Mouse (Mus musculus): ENCODE measurements at regions not wholly inside any gene's neighbourhood (a gene's known extent, or its start where the extent isn't known, plus 50 kb on each side); places are given as distances from the start of the nearest gene placed in this dataset.

GRCm38 (mm10) chr9:46871211-46871994 is 127.1 kb upstream of the Gm4791 start:
- Histone ChIP-seq H3K27me3 (ENCODE audit: control insufficient read depth in 1 of 2, insufficient read depth in 2 of 2, low read length in 2 of 2) (no peaks in the 10 kb centered on the region), H3K27ac (ENCODE audit: control insufficient read depth, low read depth, low read length) (no peak overlapping the region), H3K9ac (ENCODE audit: control insufficient read depth, low read depth, low read length, poor library complexity, severe bottlenecking) (no peak overlapping the region), H3K36me3 (ENCODE audit: control insufficient read depth in 1 of 2, insufficient read depth in 2 of 2, low read length in 2 of 2) (no peaks in the 10 kb centered on the region), H3K9me3 (replicated peaks; ENCODE audit: insufficient read depth, low read length) (no peaks in the 10 kb centered on the region), H3K4me1 (ENCODE audit: control insufficient read depth in 1 of 2, insufficient read depth in 2 of 2, low read length in 2 of 2) (no peaks in the 10 kb centered on the region), H3K79me2 (ENCODE audit: control insufficient read depth, insufficient read depth, low read length, poor library complexity) (no peaks in the 10 kb centered on the region), H3K4me3 (ENCODE audit: control insufficient read depth in 1 of 2, insufficient read depth in 1 of 2, low read depth in 2 of 2, low read length in 2 of 2) (no peak overlapping the region)
- no peak for DNase-seq (ENCODE audit: low read depth, low spot score)
- TF ChIP-seq RCOR1 (IDR thresholded peaks at IDR 0.05; ENCODE audit: low read depth, low read length) (no peak), TCF12 (IDR thresholded peaks at IDR 0.05; ENCODE audit: low read depth, low read length) (no peak), ETS1 (IDR thresholded peaks at IDR 0.05; ENCODE audit: low read depth, low read length) (no peak), ZMIZ1 (IDR thresholded peaks at IDR 0.05; ENCODE audit: low read depth, low read length) (no peak), USF1 (IDR thresholded peaks at IDR 0.05; ENCODE audit: low read depth, low read length) (no peak), MAZ (IDR thresholded peaks at IDR 0.05; ENCODE audit: low read depth, low read length) (no peak), USF2 (IDR thresholded peaks at IDR 0.05; ENCODE audit: borderline replicate concordance in 1 of 2, insufficient read depth in 1 of 2, low read depth in 1 of 2, low read length in 2 of 2) (no peak), ZKSCAN1 (IDR thresholded peaks at IDR 0.05; ENCODE audit: low read depth, low read length) (no peak), POLR2A (IDR thresholded peaks at IDR 0.05; ENCODE audit: control insufficient read depth in 1 of 2, insufficient read depth in 1 of 2, low read depth in 1 of 2, low read length in 2 of 2, poor library complexity in 1 of 2) (no peak), MYB (IDR thresholded peaks at IDR 0.05; ENCODE audit: low read depth, low read length) (no peak), ZC3H11A (IDR thresholded peaks at IDR 0.05; ENCODE audit: low read depth, low read length) (no peak), TBP (IDR thresholded peaks at IDR 0.05; ENCODE audit: low read depth, low read length) (no peak), ZNF384 (IDR thresholded peaks at IDR 0.05; ENCODE audit: low read depth, low read length) (no peak)

- H3K4me3 ChIP-seq (ENCODE audit: control insufficient read depth in 1 of 2, insufficient read depth in 1 of 2, low read depth in 2 of 2, low read length in 2 of 2), result no peak overlapping the region
- H3K36me3 ChIP-seq (ENCODE audit: control insufficient read depth in 1 of 2, insufficient read depth in 2 of 2, low read length in 2 of 2), result no peaks in the 10 kb centered on the region
- H3K27me3 ChIP-seq (ENCODE audit: control insufficient read depth in 1 of 2, insufficient read depth in 2 of 2, low read length in 2 of 2), result no peaks in the 10 kb centered on the region
- no peak overlapping the region for H3K9ac ChIP-seq (ENCODE audit: control insufficient read depth, low read depth, low read length, poor library complexity, severe bottlenecking)
- no peak for DNase-seq (ENCODE audit: low read depth, low spot score)
- H3K79me2 ChIP-seq (ENCODE audit: control insufficient read depth, insufficient read depth, low read length, poor library complexity), result no peaks in the 10 kb centered on the region
- H3K9me3 ChIP-seq (replicated peaks; ENCODE audit: insufficient read depth, low read length), result no peaks in the 10 kb centered on the region
- no peaks in the 10 kb centered on the region for H3K4me1 ChIP-seq (ENCODE audit: control insufficient read depth in 1 of 2, insufficient read depth in 2 of 2, low read length in 2 of 2)
- TF ChIP-seq USF1 (IDR thresholded peaks at IDR 0.05; ENCODE audit: low read depth, low read length) (no peak), MAX (IDR thresholded peaks at IDR 0.05; ENCODE audit: low read length) (no peak), TAL1 (IDR thresholded peaks at IDR 0.05; ENCODE audit: low read length) (no peak), CTCF (IDR thresholded peaks at IDR 0.05 in 2 of 3, conservative IDR thresholded peaks at IDR 0.05 in 1 of 3; ENCODE audit: control insufficient read depth in 1 of 3, insufficient read depth in 1 of 3, low read depth in 2 of 3, low read length in 3 of 3, poor library complexity in 1 of 3, severe bottlenecking in 1 of 3) (no peak), GABPA (IDR thresholded peaks at IDR 0.05; ENCODE audit: low read depth, low read length) (no peak), EP300 (IDR thresholded peaks at IDR 0.05; ENCODE audit: low read depth in 1 of 2, low read length in 2 of 2) (no peak), SMC3 (IDR thresholded peaks at IDR 0.05; ENCODE audit: low read depth, low read length) (no peak)
- no peak overlapping the region for H3K27ac ChIP-seq (ENCODE audit: control insufficient read depth, low read depth, low read length)
Measured at GRCm38 (mm10) chr9:46863934-46864333, 134.6 kb upstream of the Gm4791 start.

All from MEL (cell line).